Mouse (Mus musculus): Measurements from ENCODE around the gene Btbd35f19.
"Not testable (repeated sequence)": the region's sequence is repeated elsewhere in the genome, so short reads cannot be mapped to it uniquely, and the experiment has no call there.

The Btbd35f19 gene

DNA sequence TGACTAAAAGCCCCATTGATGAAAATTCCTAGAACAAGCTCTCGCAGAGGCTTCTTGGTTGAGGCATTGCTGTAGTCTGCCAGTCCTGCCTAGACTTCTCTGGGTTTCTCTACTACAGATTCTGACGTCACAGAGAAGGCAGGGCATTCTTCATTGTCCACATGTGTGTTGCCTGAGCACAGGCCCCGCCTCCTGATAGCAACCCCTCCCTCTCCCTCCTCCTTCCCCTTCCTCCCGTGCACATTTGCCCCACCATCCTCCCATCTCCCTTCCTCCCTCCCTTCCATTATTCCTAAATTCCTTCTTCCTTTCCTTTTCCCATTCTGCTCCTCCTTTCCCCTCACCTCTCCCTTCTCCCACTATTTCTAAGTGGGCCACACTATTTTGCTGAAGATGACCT is at the start of gene Btbd35f19:
Btbd35f19 (minus strand) TSS at position 101 of the 400 bp plus-strand sequence.
- DNase-seq, result not testable (repeated sequence)

DNA sequence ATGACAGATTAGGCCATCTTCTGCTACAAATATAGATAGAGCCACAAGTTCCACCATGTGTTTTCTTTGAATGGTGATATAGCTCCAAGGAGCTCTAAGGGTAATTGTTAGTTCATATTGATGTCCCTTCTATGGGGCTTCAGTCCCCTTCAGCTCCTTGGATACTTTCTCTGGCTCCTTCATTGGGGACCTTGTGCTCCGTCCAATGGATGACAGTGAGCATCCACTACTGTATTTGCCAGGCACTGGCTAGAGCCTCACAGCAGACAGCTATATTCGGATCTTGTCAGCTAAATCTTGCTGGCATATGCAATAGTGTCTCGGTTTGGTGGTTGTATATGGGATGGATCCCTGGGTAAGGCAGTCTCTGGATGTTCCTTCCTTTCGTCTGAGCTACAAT is 41.8 kb downstream of the Btbd35f19 start:
- DNase-seq, result not testable (repeated sequence)

DNA sequence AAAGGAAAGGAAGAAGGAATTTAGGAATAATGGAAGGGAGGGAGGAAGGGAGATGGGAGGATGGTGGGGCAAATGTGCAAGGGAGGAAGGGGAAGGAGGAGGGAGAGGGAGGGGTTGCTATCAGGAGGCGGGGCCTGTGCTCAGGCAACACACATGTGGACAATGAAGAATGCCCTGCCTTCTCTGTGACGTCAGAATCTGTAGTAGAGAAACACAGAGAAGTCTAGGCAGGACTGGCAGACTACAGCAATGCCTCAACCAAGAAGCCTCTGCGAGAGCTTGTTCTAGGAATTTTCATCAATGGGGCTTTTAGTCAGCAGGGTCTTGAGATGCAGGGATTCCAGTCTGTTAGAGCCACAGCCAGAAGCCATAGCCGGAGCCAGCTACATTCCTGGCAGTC is 47.6 kb downstream of the Btbd35f19 start, which contains the start of gene Btbd35f26:
Btbd35f26 (plus strand) TSS at position 301 of the 400 bp plus-strand sequence.
- not testable (repeated sequence) for DNase-seq

All from kidney, postnatal 36 days (tissue).